Mouse (Mus musculus): ENCODE data around the gene Olfr1234.

The Olfr1234 gene

DNA sequence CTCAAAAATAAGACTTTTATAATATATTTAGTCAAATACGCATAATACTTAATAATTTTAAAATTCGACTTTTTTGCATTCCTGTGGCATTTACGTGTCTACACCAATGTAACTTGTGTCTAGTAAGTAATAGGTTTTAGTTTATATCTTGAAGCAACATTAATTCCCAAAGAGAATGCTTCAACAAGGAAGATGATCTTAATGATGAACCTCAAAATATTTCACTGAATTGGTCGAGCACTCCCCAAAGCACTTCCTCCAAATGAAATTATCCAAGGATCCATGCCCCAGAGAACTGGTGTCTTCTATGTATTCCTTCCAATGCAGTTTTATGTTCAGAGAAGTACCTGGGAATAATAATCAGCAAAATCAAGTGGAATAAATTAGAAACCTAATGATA is at the start of gene Olfr1234:
Gene Olfr1234, minus strand, starts transcription at position 101 of the 400 bp plus-strand sequence.
- no peak for DNase-seq

DNA sequence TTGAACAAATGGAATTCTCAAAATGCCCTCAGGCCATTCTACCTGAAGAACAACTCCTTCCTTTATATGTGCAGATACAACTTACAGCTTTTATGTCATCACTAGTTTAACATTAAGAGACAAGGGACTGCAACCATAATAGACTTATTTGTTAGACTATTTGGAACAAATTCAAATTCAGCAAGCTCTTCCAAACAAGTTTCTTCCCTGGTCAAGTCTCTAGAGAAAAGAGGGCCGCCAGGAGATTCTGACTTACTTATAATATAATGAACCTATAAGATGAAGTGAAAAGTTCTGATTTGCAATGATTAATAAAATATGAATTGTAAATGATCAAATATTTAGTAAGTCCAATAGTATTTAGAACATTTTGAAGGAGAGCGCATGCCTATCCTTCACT is 44.9 kb upstream of the Olfr1234 start, which contains the start of gene Olfr1238:
Gene Olfr1238, minus strand, starts transcription at position 101 of the 400 bp plus-strand sequence.
- no peak for DNase-seq

DNA sequence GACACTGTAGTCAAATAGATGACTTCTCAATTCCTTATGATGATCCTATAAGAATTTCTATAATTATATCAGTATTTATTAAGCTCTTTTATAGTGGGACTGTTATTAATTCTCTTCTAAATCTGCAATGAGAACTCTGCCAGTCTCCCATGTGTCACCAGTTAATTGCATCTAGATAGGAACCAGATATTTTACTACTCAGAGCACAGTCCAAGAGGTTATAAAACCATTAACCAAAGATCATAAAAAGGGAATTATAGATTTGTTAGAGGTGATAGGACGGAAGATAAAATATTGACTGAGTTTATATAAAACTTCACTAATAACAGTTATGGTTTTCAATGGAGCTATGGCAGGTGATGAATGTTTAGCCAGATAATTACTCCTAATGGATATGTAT is 36.2 kb upstream of the Olfr1234 start:
- no peak for DNase-seq

DNA sequence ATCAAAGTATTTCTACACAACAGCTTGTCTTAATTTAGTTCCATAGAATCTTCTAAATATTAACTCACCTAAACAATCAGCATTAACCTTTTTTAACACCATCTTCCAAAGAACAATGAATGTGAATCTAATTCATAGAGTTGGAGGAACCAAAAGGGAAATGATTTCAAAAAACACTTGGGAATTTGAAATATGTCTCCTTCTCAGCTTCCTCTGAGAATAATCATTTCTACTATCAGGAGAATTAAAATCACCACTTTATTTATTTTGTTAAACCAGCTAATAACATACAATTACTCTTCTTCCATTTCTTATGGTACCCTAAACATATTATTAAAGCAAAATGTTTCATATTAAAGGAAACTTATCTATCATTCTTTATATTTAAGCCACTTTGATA is 22.4 kb downstream of the Olfr1234 start, which contains the start of gene Olfr1233:
Gene Olfr1233, minus strand, starts transcription at position 101 of the 400 bp plus-strand sequence.
- DNase-seq, result no peak

DNA sequence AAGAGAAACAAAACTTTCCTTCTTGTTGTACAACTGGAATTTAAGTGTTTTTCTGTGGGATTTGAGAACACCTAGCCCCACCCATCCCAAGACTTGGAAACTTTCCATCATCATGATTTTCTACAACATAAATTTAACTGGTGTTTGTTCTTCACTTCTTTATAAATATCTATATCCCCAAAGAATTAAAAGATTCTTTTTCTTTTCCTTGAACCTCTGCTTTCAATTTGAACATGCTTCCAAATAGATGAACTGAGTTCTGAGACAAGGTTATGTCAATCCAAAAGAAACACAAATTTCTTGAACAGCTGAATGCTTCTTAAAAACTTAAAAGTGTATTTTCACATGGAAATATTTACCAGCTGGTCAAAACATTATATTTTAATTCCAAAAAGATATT is 35.1 kb downstream of the Olfr1234 start, which contains the start of gene Olfr1232:
Gene Olfr1232, minus strand, starts transcription at position 101 of the 400 bp plus-strand sequence.
- no peak for DNase-seq
